Mouse (Mus musculus) embryonic stem cell, embryonic (primary cell): ENCODE results near the gene Gm5089.

ENCODE experiments used
- CTCF ChIA-PET, 4 experiments: fragments of 300-600 bp in 2 of 4; fragments of 350-600 bp in 2 of 4; sonication (Branson Sonifier 250); formaldehyde crosslinking; loops; one replicate each; lab custom pipeline; 2022; ENCODE audit warnings: inconsistent platforms in 2 of 4; lab: Charles Lee
- POLR2A ChIA-PET, 4 experiments: fragments of 300-600 bp in 2 of 4; fragments of 350-600 bp in 2 of 4; sonication (Branson Sonifier 250); formaldehyde crosslinking; loops; one replicate each; lab custom pipeline; 2022; ENCODE audit warnings: antibody characterized with exemption in 4 of 4, inconsistent platforms in 1 of 4; lab: Charles Lee

Gm5089 gene

GRCm38 (mm10) chr14:122450496-122451382 lies at the start of gene Gm5089:
Gene Gm5089 (minus strand): TSS chr14:122451115.
- CTCF ChIA-PET: interaction anchor here in 2 of 4 experiments (0.6 to 1.2 kb wide), 4 partner anchors 10 to 250 kb away, joined by 3 to 4 read pairs (median 3); no protein-coding TSS in a partner anchor
- POLR2A ChIA-PET: interaction anchor here (0.6 to 9.9 kb wide), 24 partner anchors 14 to 173 kb away, joined by 3 to 197 read pairs (median 6); partner anchors contain the start of genes Zic2 (in 3 of the 4) and Zic5 (in 2 of the 4)

DNA sequence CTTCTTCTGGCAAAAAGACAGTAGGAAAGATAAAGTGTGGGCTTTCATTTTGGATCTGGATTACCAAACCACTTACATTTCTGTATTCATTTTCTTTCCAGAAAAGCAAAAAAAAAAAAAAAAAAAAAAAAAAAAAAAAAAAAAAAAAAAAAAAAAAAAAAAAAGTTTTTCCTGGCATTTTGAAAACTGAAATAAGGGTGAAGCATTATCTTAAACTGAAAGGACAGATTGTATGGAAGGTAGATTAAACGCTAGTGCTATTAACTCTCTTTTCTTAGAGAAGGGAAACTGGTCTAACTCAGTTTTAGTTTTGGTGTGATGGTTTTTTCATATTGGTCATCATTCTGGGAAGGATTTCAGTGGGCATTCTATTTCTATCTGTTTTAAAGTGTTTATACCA lies 41.1 kb upstream of the Gm5089 start:
- POLR2A ChIA-PET: interaction anchor here in 1 of 4 experiments (0.9 to 3.9 kb wide), 2 partner anchors 16 to 42 kb away, joined by 3 to 41 read pairs; partner anchors contain the start of genes Pcca and Zic2

GRCm38 (mm10) chr14:122491521-122491920 lies 40.6 kb upstream of the Gm5089 start:
- ChIA-PET CTCF (interaction anchor here in 1 of 4 experiments (0.8 kb wide), 1 partner anchor 11 kb away, joined by 4 read pairs; no protein-coding TSS in a partner anchor), POLR2A (interaction anchor here in 2 of 4 experiments (0.8 to 3.9 kb wide), 11 partner anchors 11 to 103 kb away, joined by 3 to 41 read pairs (median 7); partner anchors contain the start of genes Pcca (in 2 of the 2), Zic2 (in 2 of the 2) and Zic5 (in 1 of the 2))

More for the DNA sequence above, 41.1 kb upstream of the Gm5089 start:
- CTCF ChIA-PET: no interaction called here

- ChIA-PET CTCF (interaction anchor here (0.6 to 1.5 kb wide), 9 partner anchors 9 to 836 kb away, joined by 3 to 7 read pairs (median 4); no protein-coding TSS in a partner anchor), POLR2A (interaction anchor here (0.5 to 3.9 kb wide), 34 partner anchors 8 to 408 kb away, joined by 3 to 41 read pairs (median 4); partner anchors contain the start of genes Zic2 (in 3 of the 4), Zic5 (in 3 of the 4) and Pcca (in 2 of the 4))
Observed at GRCm38 (mm10) chr14:122490441-122491328, 39.8 kb upstream of the Gm5089 start, which contains the start of gene Gm10837. Gene Gm10837 (plus strand): TSS chr14:122490586.

- POLR2A ChIA-PET: interaction anchor here (0.5 to 3.9 kb wide), 27 partner anchors 9 to 262 kb away, joined by 3 to 41 read pairs (median 5); partner anchors contain the start of genes Zic2 (in 3 of the 4), Zic5 (in 3 of the 4) and Pcca (in 1 of the 4)
- CTCF ChIA-PET: interaction anchor here (0.6 to 1.5 kb wide), 6 partner anchors 8 to 387 kb away, joined by 4 to 7 read pairs (median 4); no protein-coding TSS in a partner anchor
Observed at GRCm38 (mm10) chr14:122489686-122490414, 38.9 kb upstream of the Gm5089 start.

GRCm38 (mm10) chr14:122489041-122489440 lies 38.1 kb upstream of the Gm5089 start:
- ChIA-PET POLR2A (interaction anchor here in 3 of 4 experiments (0.8 to 3.9 kb wide), 8 partner anchors 8 to 55 kb away, joined by 3 to 41 read pairs (median 8); partner anchors contain the start of genes Zic2 (in 2 of the 3), Gm5089 (in 1 of the 3) and Pcca (in 1 of the 3)), CTCF (interaction anchor here in 1 of 4 experiments (0.7 kb wide), 1 partner anchor 405 kb away, joined by 8 read pairs; no protein-coding TSS in a partner anchor)

DNA sequence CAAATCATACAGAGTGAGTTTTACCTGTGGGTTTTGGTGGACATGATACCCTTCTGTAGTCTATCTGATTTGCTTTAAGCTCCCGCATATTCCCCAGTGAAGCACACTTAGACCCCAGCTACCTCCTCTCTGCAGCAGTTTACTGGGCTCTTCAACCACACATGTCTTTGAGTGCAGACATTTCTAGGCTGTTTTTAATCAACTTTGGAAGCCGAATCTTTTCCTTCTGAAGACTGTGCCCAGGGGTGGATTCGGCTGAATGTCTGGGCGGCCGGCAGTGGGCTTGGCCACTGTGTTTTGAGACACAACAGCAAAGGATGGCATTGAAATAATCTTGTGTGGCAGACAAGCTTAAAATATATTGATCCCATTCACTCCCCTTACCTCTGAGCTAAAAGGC lies 36.5 kb upstream of the Gm5089 start:
- CTCF ChIA-PET: interaction anchor here in 2 of 4 experiments (0.7 kb wide), 2 partner anchors 44 to 643 kb away, joined by 3 to 4 read pairs; no protein-coding TSS in a partner anchor
- POLR2A ChIA-PET: interaction anchor here in 1 of 4 experiments (0.5 to 1.2 kb wide), 3 partner anchors 12 to 196 kb away, joined by 3 read pairs; partner anchors contain the start of gene Zic2

GRCm38 (mm10) chr14:122486611-122487010 lies 35.7 kb upstream of the Gm5089 start:
- CTCF ChIA-PET: interaction anchor here in 1 of 4 experiments (0.7 kb wide), 1 partner anchor 644 kb away, joined by 4 read pairs; no protein-coding TSS in a partner anchor

GRCm38 (mm10) chr14:122485635-122486181 lies 34.8 kb upstream of the Gm5089 start:
- POLR2A ChIA-PET: interaction anchor here in 3 of 4 experiments (0.6 to 1.6 kb wide), 5 partner anchors 8 to 135 kb away, joined by 3 to 7 read pairs (median 3); no protein-coding TSS in a partner anchor
- CTCF ChIA-PET: interaction anchor here in 1 of 4 experiments (0.6 kb wide), 1 partner anchor 531 kb away, joined by 5 read pairs; no protein-coding TSS in a partner anchor

More at GRCm38 (mm10) chr14:122486611-122487010, 35.7 kb upstream of the Gm5089 start:
- POLR2A ChIA-PET: interaction anchor here in 2 of 4 experiments (0.9 to 1.6 kb wide), 4 partner anchors 9 to 39 kb away, joined by 3 to 7 read pairs (median 4); partner anchors contain the start of gene Zic2 (in 1 of the 2)

- ChIA-PET CTCF (interaction anchor here in 1 of 4 experiments (0.6 kb wide), 1 partner anchor 530 kb away, joined by 5 read pairs; no protein-coding TSS in a partner anchor), POLR2A (interaction anchor here (0.5 to 1.6 kb wide), 8 partner anchors 8 to 391 kb away, joined by 3 to 5 read pairs (median 3); partner anchors contain the start of genes Zic2 (in 1 of the 4) and Zic5 (in 1 of the 4))
Observed at GRCm38 (mm10) chr14:122484844-122485551, 34.1 kb upstream of the Gm5089 start.

DNA sequence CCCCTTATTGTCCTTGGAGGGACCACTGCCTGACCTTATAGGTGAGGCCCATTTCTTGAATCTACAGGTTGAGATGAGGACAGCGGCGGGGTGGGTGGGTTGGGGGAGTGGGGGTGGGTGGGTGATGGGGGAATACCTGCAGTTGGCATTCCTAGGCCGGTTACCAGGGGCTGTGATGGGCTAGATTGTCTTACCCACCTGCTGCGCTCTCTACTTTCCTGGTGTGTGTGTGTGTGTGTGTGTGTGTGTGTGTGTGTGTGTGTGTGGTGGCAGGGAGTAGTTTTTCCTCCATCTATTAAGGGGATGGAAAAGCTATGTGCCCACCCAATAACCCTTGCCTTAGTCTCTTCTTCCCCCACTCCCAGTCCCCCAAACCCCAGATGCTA lies 33.5 kb upstream of the Gm5089 start:
- POLR2A ChIA-PET: interaction anchor here (0.5 to 1.0 kb wide), 6 partner anchors 9 to 391 kb away, joined by 3 to 5 read pairs (median 3); partner anchors contain the start of genes Zic2 (in 1 of the 4) and Zic5 (in 1 of the 4)
- CTCF ChIA-PET: no interaction called here

DNA sequence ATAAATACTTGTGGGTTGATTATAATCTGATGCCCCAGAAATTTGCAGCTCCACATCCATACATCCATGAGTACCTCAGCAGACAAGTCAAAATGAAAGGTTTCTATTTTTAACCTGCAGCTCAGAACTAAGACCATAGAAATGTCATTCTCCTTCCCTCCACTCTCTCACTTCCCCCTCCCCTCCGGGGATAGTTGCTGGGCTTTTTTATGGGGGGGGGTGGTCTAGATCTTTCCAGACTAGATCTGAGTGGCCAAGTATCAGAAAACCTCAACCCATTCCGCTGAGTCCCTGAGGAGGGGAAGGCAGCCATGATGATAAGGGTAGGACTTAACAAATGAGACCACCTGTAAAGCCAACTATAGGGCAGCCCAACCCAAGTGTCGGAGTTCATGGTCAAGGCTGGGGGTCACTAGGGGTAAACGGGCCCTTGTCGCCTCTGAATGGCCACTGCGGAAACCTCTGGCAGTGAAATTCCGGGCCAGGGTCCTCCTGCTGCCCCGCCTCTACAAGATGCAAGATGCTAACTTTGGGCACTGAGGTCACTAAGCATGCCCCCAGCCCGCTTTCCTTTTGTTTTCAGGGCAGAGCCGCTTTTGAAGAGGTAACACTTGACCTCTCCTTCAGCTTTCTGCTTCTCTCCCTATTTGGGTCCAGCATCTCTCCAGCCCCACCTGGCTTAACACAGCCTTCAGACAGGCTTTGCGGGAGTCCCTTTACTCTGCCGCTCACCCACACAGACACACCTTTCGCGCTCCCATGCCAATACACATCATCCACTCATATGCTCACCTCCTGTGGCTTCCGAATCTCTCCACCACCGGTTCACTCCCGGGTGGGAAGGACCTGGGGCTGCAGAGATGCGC lies 32.9 kb upstream of the Gm5089 start:
- POLR2A ChIA-PET: interaction anchor here in 3 of 4 experiments (0.9 to 12.4 kb wide), 9 partner anchors 10 to 206 kb away, joined by 3 to 230 read pairs (median 5); partner anchors contain the start of genes Pcca (in 1 of the 3), Zic2 (in 1 of the 3) and Zic5 (in 1 of the 3)
- CTCF ChIA-PET: no interaction called here

DNA sequence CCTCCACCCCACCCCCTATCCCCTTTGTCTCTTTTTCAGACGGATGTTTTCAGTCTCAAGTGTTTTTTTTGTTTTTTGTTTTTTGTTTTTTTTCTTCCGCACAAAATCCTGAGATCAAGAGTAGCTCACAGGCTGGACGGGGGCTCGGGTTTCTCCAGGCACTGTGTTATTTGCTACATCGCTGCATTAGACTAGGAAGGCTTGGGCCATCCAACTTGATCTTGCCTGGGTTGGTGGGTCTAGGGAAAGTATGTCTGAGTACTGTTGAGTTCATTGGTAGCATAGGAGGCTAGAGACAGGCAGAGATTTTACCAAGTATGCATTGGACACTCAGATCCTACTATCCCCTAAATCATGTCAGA lies 32.1 kb upstream of the Gm5089 start:
- CTCF ChIA-PET: no interaction called here
- POLR2A ChIA-PET: interaction anchor here in 3 of 4 experiments (0.8 to 12.4 kb wide), 9 partner anchors 8 to 205 kb away, joined by 3 to 230 read pairs (median 5); partner anchors contain the start of genes Zic2 (in 2 of the 3), Pcca (in 1 of the 3) and Zic5 (in 1 of the 3)
